Mouse (Mus musculus) stomach, embryonic 14.5 days (tissue): Measurements from ENCODE around the gene Pls1. TPM values are rescaled to one million over a fixed set of nuclear protein-coding genes. Genes with fewer than 3 reads are reported as not detected.

Experiments
- ATAC-seq: fragments of 200-750 bp; cut with Nextera tagmentation; 2 replicates; pipeline ENCODE4 v1.8.0; 2017; ENCODE audit warnings: low read depth, moderate TSS enrichment; ENCODE audit not compliant: insufficient number of reproducible peaks, insufficient read depth, low FRiP score
- H3K27ac ChIP-seq: fragments of 300-500 bp; sonication (generic); 2 replicates; pipeline ENCODE4 v1.5.1; 2014; ENCODE audit warnings: mild to moderate bottlenecking, low read length, moderate library complexity, mixed read lengths
- H3K27me3 ChIP-seq: fragments of 300-500 bp; sonication (generic); 2 replicates; pipeline ENCODE4 v1.6.1; 2014; ENCODE audit warnings: low read length, control low read depth, mixed read lengths; ENCODE audit not compliant: control insufficient read depth, insufficient read depth
- H3K36me3 ChIP-seq: fragments of 300-500 bp; sonication (generic); 2 replicates; pipeline ENCODE4 v1.6.1; 2014; ENCODE audit warnings: mild to moderate bottlenecking, control low read depth, low read length, moderate library complexity, mixed read lengths; ENCODE audit not compliant: control insufficient read depth, insufficient read depth
- H3K4me1 ChIP-seq: fragments of 300-500 bp; sonication (generic); 2 replicates; pipeline ENCODE4 v1.6.1; 2014; ENCODE audit warnings: low read length, control low read depth, mixed read lengths; ENCODE audit not compliant: control insufficient read depth, insufficient read depth
- H3K4me2 ChIP-seq: fragments of 300-500 bp; sonication (generic); replicated peaks from 2 replicates; pipeline ENCODE4 v1.6.1; 2014; ENCODE audit warnings: low read depth, low read length, control low read depth
- H3K4me3 ChIP-seq: fragments of 300-500 bp; sonication (generic); 2 replicates; pipeline ENCODE4 v1.5.1; 2014; ENCODE audit warnings: low read depth, low read length, control low read depth
- H3K9ac ChIP-seq: fragments of 300-500 bp; sonication (generic); replicated peaks from 2 replicates; pipeline ENCODE4 v1.6.1; 2014; ENCODE audit warnings: low read depth, mild to moderate bottlenecking, control low read depth, low read length, moderate library complexity, mixed read lengths
- H3K9me3 ChIP-seq: fragments of 300-500 bp; sonication (generic); 2 replicates; pipeline ENCODE4 v1.6.1; 2016; ENCODE audit warnings: low read depth, low read length, control low read depth; ENCODE audit not compliant: control insufficient read depth
- WGBS: fragments of 180-500 bp; shearing (Covaris S2); extraction: QIAGEN DNeasy Blood & Tissue Kit; methylation state at CpG from one replicate; pipeline ENCODE4 v1.1.7; 2014; 5-methylcytosine and 5-hydroxymethylcytosine counted together
- polyA plus RNA-seq: library from polyadenylated mRNA; unstranded; fragments of >200 nt; fragmentation: Nextera tagmentation; extraction: Ambion mirVana; gene quantifications from 2 replicates; pipeline ENCODE4 v1.2.1, GENCODE M21; 2014

Pls1 gene
- polyA plus RNA-seq, 1 experiment from 2014 or later: 20.4 TPM

DNA sequence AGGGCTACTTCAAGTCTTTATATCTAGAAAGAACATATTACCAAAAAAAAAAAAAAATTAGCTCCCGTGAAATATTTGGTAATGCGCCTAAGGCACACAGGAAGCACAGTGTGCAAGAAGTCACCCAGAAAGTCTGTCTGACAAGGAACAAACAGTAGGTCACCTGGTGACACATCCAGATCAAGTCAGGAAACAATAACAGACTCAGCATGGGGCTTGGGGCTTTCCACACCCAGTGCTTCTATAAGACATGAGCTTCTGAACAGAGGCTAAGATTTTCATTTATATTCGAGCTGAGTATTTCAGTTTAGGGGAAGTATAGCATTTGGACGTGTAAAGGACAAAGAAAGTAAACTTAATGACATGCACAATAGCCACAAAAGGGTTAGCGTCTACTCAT is 49.3 kb downstream of the Pls1 start:
- WGBS: 83% methylated on average over 5 of the region's 5 CpGs
- Histone ChIP-seq H3K9ac (no peak overlapping the region), H3K4me1 (no peaks in the 10 kb centered on the region), H3K36me3 (no peaks in the 10 kb centered on the region), H3K9me3 (no peaks in the 10 kb centered on the region), H3K27ac (no peak overlapping the region), H3K4me2 (no peak overlapping the region), H3K4me3 (no peak overlapping the region), H3K27me3 (no peaks in the 10 kb centered on the region)
- no peak for ATAC-seq

DNA sequence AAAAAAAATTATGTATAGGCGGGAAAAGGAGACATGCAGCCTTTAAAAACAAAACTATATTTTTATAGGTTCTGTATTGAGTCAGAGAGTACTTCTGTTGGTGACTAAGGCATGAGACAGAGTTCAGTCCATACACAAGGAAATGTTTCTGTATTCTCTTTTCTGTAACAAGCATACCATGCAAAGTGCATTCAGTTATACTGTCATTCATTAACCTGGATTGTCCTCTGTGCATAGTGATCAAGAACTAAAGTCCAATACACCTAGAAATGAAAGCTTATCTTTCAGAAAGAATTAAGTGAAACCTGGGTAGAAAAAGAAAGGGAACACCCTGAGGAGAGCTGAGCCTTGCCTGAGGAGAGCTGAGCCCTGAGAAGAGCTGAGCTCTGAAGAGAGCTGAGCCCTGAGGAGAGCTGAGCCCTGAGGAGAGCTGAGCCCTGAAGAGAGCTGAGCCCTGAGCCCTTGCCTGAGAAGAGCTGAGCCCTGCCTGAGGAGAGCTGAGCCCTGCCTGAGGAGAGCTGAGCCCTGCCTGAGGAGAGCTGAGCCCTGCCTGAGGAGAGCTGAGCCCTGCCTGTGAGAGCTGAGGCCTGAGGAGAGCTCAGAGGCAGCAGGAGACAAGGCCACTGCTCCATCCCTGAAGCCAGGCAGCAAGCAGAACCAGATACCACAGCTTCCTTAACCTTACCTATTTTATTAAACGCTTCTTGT is 49.9 kb downstream of the Pls1 start:
- peak; percentile 53; the same call in 1 of the 2 replicates for ATAC-seq
- 89% methylated on average over 2 of the region's 2 CpGs for WGBS

DNA sequence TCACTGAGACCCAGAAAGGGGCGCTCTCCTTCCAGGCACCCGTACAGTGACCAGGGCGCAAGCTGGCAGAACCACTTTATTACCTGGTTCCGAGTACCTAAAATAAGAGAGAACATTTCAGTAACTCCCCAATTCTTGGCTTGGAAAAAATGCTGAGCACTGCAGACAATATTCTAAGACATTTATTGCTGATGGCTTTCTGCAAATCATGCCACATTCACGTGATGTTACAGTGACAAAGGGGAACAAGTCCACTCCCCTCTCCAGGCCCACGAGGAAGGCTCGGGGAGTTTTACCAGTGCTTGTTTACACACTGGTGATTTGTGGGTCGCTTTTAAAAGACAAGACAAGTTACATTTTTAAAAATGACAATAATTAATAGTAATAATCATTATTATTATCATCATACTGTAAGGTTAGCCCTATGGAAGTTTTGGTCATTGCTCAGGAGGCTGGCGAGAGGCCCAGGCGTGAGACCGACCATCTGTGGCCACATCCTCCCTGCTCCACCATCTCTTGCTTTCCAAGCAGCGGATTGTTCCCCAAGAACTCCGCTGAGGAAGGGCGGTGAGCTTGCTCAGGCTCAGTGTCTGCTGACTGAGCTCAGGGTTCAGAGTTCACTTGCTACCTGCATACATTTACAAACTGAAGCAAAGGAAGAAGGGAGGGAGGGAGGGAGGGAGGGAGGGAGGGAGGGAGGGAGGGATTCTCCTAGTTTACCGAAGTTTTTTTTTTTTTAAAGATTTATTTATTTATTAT is 50.9 kb downstream of the Pls1 start:
- Histone ChIP-seq H3K9me3 (no peaks in the 10 kb centered on the region), H3K27me3 (no peaks in the 10 kb centered on the region), H3K36me3 (no peaks in the 10 kb centered on the region), H3K4me3 (no peak overlapping the region), H3K4me1 (no peaks in the 10 kb centered on the region), H3K27ac (no peak overlapping the region), H3K9ac (no peak overlapping the region), H3K4me2 (no peak overlapping the region)
- 64% methylated on average over 15 of the region's 15 CpGs for WGBS
- peak; percentile 61; the same call in 1 of the 2 replicates for ATAC-seq

More for the DNA sequence above, 49.9 kb downstream of the Pls1 start:
- Histone ChIP-seq H3K9me3 (no peaks in the 10 kb centered on the region), H3K4me2 (no peak overlapping the region), H3K36me3 (no peaks in the 10 kb centered on the region), H3K4me1 (no peaks in the 10 kb centered on the region), H3K27ac (no peak overlapping the region), H3K9ac (no peak overlapping the region), H3K27me3 (no peaks in the 10 kb centered on the region), H3K4me3 (no peak overlapping the region)

DNA sequence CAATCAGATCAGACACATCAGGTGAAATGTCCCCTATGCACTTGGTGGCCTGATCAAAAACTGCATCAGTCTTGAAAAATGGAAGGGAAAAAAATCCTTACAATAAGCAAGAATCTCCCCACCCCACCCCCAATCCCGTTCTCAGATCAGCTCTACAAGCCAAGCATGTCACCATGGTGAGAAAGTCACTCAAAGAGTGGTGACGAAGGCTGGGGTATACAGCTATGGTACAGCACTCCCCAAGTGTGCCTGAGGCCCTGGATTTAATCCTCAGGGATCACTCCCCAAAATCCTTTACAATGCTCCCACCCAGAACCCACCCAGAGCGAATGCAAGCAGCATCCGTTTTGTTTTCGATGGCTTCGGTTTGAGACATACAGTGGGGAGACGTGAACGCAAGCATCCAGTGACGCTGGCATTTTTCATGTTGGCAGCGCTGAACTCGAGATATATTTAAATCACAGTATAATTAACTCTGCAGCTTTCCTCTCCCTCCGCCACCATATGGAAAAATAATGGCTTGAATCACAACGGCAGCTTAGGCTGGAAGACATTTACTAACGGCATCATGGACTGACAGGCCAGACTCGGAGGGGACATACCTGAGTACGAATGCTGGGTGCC is 60.1 kb downstream of the Pls1 start:
- no peaks in the 10 kb centered on the region for H3K4me1 ChIP-seq
- no peak overlapping the region for H3K27ac ChIP-seq
- H3K27me3 ChIP-seq: no peaks in the 10 kb centered on the region
- H3K4me3 ChIP-seq: no peak overlapping the region
- no peak overlapping the region for H3K9ac ChIP-seq
- WGBS: 86% methylated on average over 16 of the region's 16 CpGs
- no peak for ATAC-seq
- H3K9me3 ChIP-seq: no peaks in the 10 kb centered on the region
- no peak overlapping the region for H3K4me2 ChIP-seq
- H3K36me3 ChIP-seq: no peaks in the 10 kb centered on the region

DNA sequence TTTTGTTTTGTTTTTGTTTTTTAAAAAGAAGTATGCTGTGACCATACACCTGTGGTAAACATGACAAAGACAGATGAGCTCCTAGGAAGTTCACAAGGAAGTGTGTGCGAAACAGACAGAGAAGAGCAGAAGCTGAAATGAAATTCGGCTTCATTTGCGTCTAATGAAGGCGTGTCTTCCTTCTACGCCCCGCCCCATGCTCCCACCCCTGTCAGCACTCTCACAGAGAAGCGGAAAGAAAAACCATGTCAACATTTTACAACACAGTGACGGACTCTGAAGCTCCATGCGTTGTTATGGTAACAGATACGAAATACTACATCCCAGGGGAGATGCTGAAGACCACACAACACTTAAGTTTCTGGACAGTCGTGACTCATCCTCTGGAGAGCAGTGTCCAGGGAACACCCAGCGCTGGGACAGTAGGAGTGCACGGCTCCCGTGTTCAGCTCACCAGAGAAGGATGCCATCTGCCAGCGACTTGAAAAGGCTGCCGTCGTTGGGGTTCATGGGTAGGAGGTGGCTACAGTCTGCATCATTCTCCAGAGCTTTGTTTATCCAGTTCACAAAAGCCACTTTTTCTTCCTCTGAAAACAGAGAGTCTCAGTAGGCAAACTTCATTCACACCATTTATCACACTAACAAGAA is 61.3 kb downstream of the Pls1 start:
- WGBS: 76% methylated on average over 17 of the region's 17 CpGs
- Histone ChIP-seq H3K9me3 (no peaks in the 10 kb centered on the region), H3K36me3 (no peaks in the 10 kb centered on the region), H3K27me3 (no peaks in the 10 kb centered on the region), H3K27ac (no peak overlapping the region), H3K9ac (no peak overlapping the region), H3K4me3 (no peak overlapping the region), H3K4me2 (no peak overlapping the region), H3K4me1 (no peaks in the 10 kb centered on the region)
- ATAC-seq: no peak

DNA sequence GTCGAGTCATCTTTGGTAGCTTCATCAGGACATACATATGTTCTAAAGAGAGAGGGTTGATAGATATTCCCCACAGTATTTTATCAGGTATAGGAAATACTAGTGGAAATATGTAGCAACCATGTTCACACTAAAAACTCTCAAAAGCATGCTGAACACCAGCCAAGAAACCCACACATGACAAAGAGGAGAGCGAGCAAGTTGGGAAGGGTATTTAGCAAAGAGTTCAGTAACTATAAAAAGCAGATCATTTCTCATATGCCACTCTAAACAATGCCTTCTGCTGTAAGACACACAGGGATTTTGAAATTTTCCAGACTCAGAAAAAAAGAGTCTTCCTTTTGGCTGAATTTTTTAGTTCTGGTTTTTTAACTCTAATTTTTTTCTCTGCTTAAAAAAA is 73.4 kb downstream of the Pls1 start:
- Histone ChIP-seq H3K4me2 (no peak overlapping the region), H3K9ac (no peak overlapping the region), H3K4me3 (no peak overlapping the region), H3K27ac (no peak overlapping the region), H3K27me3 (no peaks in the 10 kb centered on the region), H3K4me1 (no peaks in the 10 kb centered on the region), H3K9me3 (no peaks in the 10 kb centered on the region), H3K36me3 (no peaks in the 10 kb centered on the region)
- ATAC-seq: no peak
- WGBS: 65% methylated on average over 2 of the region's 2 CpGs

DNA sequence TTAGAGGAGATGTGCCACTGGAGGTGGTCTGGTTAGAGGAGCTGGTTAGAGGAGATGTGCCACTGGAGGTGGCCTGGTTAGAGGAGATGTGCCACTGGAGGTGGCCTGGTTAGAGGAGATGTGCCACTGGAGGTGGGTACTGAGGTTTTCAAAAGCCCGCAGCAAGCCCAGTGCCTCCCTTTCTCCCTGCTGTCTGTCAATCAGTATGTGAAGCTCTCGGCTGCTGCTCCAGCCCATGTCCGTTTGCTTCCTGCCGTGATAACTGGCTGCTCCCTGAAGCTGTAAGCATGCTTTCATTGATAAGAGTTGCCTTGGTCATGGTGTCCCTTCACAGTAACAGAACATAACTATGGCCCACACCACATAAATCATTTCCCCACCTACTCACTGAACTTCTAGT is 81.9 kb downstream of the Pls1 start:
- H3K9ac ChIP-seq: no peak overlapping the region
- WGBS: 90% methylated on average over 4 of the region's 4 CpGs
- H3K9me3 ChIP-seq: no peaks in the 10 kb centered on the region
- H3K27me3 ChIP-seq: no peaks in the 10 kb centered on the region
- no peak overlapping the region for H3K4me3 ChIP-seq
- H3K27ac ChIP-seq: no peak overlapping the region
- no peaks in the 10 kb centered on the region for H3K4me1 ChIP-seq
- H3K36me3 ChIP-seq: no peaks in the 10 kb centered on the region
- H3K4me2 ChIP-seq: no peak overlapping the region
- ATAC-seq: no peak

DNA sequence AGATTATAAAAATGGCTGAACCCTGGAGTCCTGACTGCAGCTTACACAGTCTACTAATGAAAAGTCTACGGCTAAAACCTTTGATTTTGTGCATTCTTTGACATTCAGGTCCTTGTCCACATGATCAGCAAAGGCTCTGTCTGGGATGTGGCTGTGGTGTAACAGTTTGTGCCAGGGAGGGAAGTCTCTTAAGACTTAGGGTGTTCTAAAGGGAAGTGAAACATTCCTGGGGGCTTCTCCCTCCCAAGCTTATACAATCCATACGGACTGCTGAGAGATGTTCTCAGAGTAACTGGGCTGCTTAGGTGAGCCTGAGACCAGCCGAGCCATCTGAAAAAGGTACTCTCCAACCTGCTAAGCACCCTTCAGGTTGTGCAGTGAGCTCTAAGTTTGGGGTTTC is 82.9 kb downstream of the Pls1 start:
- no peak overlapping the region for H3K4me3 ChIP-seq
- no peak overlapping the region for H3K27ac ChIP-seq
- no peaks in the 10 kb centered on the region for H3K9me3 ChIP-seq
- no peaks in the 10 kb centered on the region for H3K27me3 ChIP-seq
- 88% methylated on average over 3 of the region's 3 CpGs for WGBS
- H3K4me2 ChIP-seq: no peak overlapping the region
- no peak for ATAC-seq
- no peaks in the 10 kb centered on the region for H3K36me3 ChIP-seq
- H3K4me1 ChIP-seq: no peaks in the 10 kb centered on the region
- no peak overlapping the region for H3K9ac ChIP-seq
